Mouse (Mus musculus): Measurements from ENCODE around the gene Atp5d. TPM values are rescaled to one million over a fixed set of nuclear protein-coding genes. Genes with fewer than 3 reads are reported as not detected.

The Atp5d gene
- total RNA-seq (2021): 1,000 to 10,000 TPM; 1,105 to 1,168 TPM

- intact Hi-C loops (cut with DNase I): loop anchor here (2.0 kb wide), 1 partner anchor 14 kb away; no protein-coding TSS in a partner anchor
Measured at GRCm38 (mm10) chr10:80138553-80139438, at the start of gene Atp5d. Atp5d (plus strand) TSS chr10:80138632.

DNA sequence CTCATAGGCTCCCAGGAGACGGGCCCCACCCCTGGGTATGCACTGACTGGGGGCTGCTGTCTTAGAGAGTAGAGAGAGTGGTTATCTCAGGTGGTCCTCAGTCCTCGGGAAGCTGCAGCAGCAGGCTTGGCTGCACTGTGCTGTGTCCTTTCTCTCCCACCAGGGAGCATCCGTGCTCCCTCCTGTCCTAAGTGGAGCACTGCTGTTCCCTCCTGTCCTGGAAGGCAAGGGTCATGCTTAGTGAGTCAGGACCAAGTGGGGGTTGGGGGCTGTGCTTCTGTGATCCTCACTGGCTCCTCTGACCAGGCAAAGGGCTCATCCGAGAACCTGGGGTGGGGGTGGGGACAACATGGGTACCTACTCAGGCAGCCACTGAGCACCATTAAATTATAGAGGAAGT is 49.3 kb upstream of the Atp5d start:
- no peak for DNase-seq
- intact Hi-C loops (cut with DNase I): no loop called here

More at GRCm38 (mm10) chr10:80138553-80139438, at the start of gene Atp5d:
- peak; percentile 58 to 69 for DNase-seq

GRCm38 (mm10) chr10:80091527-80091926 is 46.9 kb upstream of the Atp5d start:
- DNase-seq: no peak
- intact Hi-C loops (cut with DNase I): no loop called here

DNA sequence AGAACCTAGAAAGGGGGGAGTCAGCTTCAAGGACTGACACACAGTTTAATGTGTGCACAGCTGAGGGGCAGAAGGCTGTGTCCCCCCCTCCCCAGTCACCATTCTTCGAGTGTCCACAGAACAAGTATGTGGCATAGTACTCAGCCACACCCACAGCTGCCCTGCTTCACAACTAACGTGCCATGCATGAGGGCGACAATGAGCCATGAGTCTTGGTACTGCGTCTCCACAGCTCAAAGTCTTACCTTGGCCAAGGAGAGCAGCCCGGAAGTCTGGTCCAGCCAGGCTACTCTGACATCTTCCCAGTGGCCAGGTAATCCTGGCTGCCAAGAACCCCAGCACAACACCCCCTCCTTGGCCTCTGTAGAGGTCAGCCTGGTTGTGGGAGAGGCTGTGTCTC is 45.7 kb upstream of the Atp5d start:
- intact Hi-C loops (cut with DNase I): no loop called here

GRCm38 (mm10) chr10:80094085-80094484 is 44.3 kb upstream of the Atp5d start:
- DNase-seq: no peak
- intact Hi-C loops (cut with DNase I): no loop called here

More for the DNA sequence above, 45.7 kb upstream of the Atp5d start:
- DNase-seq: no peak

- DNase-seq: no peak
- intact Hi-C loops (cut with DNase I): no loop called here
Measured at GRCm38 (mm10) chr10:80094684-80095083, 43.7 kb upstream of the Atp5d start.

DNA sequence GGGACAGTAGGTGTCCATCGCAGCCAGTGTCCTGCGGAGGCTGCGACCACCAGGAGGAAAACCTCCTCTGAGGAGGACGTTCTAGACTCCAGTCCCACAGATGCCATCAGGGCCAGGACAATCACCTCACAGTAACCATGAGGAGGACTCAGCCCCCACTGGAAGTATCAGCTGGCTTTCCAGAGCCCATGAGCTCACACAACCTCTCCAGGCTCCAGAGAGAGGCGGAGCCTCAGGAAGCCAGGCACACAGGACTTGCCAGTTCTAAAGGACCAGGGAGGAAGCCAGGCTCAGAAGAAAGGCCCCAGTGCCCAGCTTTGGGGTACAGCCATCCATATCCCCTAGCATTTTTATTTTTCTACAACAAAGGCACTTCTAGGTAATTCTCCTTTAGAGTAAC is 42.9 kb upstream of the Atp5d start:
- intact Hi-C loops (cut with DNase I): no loop called here
- no peak for DNase-seq

- DNase-seq: no peak
- intact Hi-C loops (cut with DNase I): no loop called here
Measured at GRCm38 (mm10) chr10:80097275-80097674, 41.2 kb upstream of the Atp5d start.

- no peak for DNase-seq
- intact Hi-C loops (cut with DNase I): no loop called here
Measured at GRCm38 (mm10) chr10:80098630-80099029, 39.8 kb upstream of the Atp5d start.

DNA sequence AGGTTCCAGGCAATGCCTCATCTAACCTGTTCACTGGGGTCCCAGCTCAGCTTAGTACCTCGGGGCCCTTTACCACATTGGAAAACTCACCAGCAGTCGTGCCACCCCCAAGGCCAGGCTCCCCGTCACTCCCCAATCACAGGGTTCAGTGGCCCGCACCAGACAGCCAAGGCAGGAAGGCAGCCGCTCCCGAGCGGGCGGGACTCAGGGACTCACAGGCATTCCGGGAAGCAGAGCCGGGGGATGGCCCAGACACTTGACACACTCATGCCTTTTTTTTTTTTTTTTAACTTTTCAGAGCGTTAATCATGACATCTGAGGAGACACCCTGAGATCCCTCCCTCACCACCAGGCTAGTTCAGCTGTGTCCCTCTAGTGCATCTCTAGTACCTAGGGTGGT is 37.5 kb upstream of the Atp5d start:
- intact Hi-C loops (cut with DNase I): no loop called here
- DNase-seq: peak in 1 of 2 experiments; percentile 43

DNA sequence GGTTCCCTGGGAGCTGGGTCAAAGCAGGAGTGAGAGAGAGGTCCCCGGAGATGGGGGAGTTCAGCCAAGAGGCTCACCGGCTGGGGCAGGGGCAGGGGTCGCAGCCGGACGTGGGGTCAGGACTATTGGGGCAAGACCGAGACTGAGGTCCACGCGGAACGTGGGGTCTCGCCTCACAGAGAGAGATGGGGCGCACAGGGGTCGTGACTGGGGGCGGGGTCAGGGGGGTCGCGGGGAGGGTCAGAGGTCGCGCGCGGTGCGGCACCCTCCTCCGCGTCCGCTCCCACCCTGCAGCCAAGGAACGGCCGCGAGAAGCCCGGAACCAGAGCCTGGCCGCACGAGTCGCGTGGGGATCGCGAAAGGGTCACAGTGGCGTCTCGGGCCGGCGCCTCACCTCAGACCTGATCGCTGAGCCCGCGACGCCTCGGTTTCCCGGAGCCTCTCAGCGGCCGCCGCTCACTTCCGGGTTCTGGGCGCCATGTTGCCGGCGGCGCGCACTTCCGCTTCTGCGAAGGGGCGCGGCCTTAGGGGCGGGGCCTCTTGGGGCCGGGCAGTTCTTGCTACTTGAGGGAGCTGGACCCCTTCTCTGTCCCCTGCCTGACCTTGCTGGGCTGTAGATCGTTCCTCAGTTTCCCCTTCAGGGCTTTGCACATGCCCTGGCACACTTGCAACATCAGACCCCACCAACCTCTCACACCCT is 36.1 kb upstream of the Atp5d start:
- intact Hi-C loops (cut with DNase I): loop anchor here (2.0 kb wide), 1 partner anchor 62 kb away; no protein-coding TSS in a partner anchor

GRCm38 (mm10) chr10:80103032-80103431 is 35.4 kb upstream of the Atp5d start:
- intact Hi-C loops (cut with DNase I): loop anchor here (2.0 kb wide), 1 partner anchor 62 kb away; no protein-coding TSS in a partner anchor
- no peak for DNase-seq

More for the DNA sequence above, 36.1 kb upstream of the Atp5d start:
- DNase-seq: peak; percentile 90 to 91

DNA sequence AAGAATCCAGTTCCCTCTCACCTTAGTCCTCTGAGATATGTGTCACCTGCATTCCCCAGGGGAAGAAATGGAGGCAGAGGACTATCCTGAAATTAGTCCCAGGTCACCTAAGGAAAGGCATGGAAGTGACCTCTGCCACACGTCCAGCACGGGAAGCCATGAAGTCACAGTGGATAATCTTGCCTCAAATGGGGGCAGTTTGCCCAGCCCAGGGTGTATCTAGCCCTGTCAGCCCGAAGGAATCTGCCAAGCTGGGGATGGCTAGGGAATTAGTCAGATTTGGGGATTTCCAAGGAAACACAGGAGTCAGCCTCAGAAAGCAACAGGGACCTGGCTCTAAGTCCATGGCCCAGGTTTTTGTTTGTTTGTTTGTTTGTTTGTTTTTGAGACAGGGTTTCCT is 34.3 kb upstream of the Atp5d start:
- no peak for DNase-seq
- intact Hi-C loops (cut with DNase I): no loop called here

- intact Hi-C loops (cut with DNase I): no loop called here
- DNase-seq: no peak
Measured at GRCm38 (mm10) chr10:80105460-80105859, 33.0 kb upstream of the Atp5d start, which contains the start of gene Sbno2. Sbno2 (minus strand) TSS chr10:80105571.

DNA sequence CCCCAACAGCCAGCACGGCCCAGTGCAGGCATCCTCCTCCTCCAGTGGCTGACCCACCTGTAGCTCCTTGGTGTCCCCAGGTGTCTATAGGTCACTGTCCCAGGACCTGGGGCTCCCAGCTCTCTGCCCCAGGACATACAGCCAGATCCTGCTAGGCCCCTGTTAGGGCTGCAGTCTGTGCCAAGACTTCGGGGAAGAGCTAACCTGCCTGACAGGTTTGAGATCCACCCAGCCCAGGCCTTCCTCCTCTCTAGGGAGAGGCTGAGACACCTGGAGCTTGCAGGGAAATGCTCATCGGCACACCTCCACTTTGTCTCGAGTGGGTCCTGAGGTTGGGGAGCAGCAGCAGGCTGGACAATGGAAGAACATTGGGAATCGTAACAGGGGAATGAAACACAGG is 32.5 kb upstream of the Atp5d start:
- no peak for DNase-seq
- intact Hi-C loops (cut with DNase I): no loop called here

DNA sequence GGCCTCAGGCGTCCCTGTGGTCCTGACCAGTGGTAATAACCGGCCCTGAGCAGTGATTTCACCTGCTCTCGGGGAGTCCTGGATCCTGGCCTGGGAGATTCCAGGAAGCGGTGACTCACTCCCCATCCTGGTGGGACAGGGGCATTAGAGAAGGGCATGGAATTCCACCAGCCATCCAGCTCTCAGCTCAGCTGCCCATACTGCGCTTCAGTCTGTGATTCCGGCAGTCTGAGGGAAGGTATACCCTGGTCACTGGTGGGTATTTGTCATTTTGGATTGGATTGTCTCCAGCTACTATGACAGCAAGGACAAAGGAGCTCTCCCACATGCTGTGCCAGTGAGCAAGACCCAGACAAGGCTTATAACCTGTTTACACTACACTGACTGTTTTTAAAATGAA is 30.8 kb upstream of the Atp5d start:
- DNase-seq: no peak
- intact Hi-C loops (cut with DNase I): no loop called here

DNA sequence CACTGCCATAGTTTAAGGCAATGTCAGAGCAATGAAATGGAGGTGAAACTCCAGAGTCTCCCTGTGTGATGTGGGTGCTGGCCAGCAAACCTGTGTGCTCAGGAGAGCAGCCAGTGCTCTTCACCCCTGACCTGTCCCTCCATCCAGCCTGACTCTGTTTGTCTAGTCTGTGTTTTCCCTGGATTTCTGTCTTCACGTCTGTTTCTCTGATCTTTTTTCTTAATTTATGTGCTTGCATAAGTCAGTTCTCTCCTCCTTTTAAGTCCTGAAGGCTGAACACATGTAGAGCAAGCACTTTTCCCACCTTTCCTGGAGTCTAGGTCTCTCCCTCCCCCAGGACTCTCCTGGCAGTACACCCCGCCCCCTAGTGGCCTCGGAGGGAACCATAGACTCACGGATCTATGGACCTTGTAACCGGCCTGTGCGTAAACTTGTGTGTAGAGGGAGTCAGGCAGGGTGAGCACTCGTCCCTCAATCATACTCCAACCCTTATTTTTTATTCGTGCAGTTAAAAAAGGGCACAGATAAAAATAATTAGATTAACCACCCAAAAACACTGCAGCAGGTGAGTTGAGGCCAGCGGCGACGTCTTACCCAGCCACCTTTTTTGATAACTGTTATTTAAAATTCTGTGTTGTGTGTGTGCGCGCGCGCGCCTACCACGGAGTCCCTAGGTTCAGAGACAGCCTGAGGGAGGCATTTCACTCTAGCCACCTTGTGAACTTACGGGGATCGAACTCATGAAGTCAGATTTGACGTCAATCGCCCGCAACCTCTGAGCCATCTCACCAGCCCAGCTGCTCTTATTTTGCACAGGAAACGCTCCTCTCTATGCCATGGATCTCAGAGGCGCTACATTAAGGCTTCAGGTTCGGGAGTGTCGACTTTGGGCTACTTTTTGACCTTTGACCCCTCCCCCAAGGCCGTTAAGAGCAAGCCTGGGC is 23.8 kb upstream of the Atp5d start:
- intact Hi-C loops (cut with DNase I): loop anchor here (1.0 to 5.0 kb wide), 4 partner anchors 42 to 154 kb away; partner anchors contain the start of gene Wdr18
- peak; percentile 93 to 95 for DNase-seq

- peak; percentile 97 to 99 for DNase-seq
- intact Hi-C loops (cut with DNase I): loop anchor here (2.0 kb wide), 2 partner anchors 81 to 155 kb away; partner anchors contain the start of gene Wdr18
Measured at GRCm38 (mm10) chr10:80115290-80115943, 23.0 kb upstream of the Atp5d start, which contains the start of gene Stk11. Stk11 (plus strand) TSS chr10:80115803.

DNA sequence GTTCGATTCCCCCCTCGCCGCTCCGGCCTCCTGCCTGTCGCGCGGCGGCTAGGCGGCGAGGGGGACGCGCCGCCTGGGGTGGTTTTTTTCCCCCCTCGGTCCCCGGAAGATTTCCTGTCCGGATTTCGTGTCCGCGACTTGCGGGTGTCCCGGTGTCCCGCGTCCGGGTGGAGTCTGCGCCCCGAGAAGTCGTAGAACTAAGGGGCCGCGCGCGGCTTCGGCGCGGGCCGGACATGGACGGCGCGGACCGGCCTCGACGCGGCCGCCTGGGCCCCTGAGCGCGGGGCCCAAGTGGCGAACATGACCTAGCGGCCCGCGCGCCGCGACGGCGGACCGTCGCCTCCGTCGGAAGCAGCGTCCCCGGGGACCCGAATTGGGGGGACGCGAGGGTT is 22.5 kb upstream of the Atp5d start:
- DNase-seq: no peak
- intact Hi-C loops (cut with DNase I): loop anchor here (1.0 to 2.0 kb wide), 4 partner anchors 49 to 155 kb away; partner anchors contain the start of genes Cirbp and Wdr18

All from heart, postnatal 36 days (tissue).